Mouse (Mus musculus): ENCODE results near the gene Wnt3a.
A peak's percentile ranks its signal among the peaks of the same experiment; 100 is the strongest.

Wnt3a gene

DNA sequence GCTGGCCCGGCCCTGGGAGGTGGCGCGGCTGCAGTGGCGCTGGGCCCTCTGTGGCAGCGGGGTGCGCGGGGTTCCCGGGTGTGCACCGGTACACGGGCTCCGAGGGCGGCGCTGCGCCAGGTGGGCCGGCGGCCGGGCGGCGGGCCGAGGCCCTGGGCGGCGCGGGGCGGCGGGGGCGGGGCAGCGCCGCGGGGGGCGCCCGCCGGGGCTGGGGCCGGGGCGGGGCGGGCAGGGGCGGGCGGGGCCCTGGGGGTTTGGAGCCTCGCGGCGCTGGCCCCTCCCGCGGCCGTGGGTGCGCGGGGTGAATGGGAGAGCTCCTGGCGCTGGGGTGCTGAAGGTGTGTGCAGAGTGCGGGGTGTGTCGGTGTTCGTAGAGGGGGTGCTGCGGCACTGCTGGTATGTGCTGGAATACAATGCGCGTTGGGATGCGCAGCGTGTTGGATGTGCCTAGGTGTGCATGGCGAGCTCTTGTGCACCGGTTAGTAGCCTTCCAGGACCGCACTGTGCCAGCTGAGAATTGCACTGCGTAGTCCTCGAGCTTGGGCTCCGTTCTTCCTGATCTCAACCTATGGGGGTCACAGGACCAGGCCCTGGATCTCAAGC, at the start of gene Wnt3a:
Gene Wnt3a (minus strand): TSS at position 51 of the 602 bp plus-strand sequence.
- no peak for DNase-seq

DNA sequence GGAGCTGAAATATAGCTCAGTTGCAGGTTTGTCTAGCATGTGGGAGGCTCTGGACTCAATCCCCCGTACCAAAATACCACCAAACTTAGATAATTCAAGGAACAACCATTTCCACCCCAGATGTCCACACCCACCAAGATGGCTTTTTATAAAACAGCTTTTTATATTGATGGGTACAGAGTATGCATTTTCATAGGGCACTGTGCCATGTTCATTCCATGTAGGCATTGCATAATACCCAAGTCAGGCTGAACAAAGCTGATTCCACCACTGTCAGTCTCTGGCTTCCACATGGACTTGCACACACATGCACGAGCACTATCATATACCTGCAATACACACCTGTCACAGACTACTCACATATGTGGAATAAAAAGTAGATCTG, 48.2 kb upstream of the Wnt3a start:
- DNase-seq, result no peak

DNA sequence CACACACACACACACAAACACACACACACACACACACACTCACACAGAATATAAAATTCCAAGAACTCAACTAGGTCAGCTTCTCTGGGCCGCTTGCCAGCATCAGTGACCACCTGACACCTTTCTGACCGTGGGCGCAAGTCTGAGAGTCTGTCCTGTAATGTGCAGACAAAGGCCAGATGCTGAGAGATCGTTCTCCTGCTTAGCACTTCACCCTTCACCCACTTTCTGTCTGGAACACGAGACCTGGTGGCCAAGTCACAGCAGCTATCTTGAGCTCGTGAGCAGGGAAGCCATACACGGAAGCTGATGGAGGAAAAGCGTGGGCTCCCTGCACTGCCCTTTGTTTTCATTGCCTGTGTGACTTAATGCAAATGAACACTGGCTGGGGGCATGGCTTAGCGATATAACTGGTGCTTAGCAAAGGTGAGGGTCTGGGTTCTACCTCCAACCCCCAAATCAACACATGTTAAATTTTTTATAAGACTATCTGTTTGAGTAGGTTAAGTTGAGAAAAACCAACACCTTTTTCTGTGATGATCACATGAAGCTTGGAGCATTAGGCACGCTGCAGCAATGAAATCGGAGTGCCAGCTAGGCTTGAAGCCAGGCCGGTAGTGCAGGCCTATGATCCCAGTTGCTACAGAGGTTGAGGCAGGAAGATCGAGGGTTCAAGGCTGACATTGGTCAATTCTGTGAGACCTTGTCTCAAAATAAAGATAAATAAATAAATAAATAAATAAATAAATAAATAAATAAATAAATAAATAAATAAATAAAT, 47.6 kb upstream of the Wnt3a start:
- DNase-seq, result peak; percentile 80

GRCm38 (mm10) chr11:59336381-59336780, 45.8 kb upstream of the Wnt3a start:
- no peak for DNase-seq

DNA sequence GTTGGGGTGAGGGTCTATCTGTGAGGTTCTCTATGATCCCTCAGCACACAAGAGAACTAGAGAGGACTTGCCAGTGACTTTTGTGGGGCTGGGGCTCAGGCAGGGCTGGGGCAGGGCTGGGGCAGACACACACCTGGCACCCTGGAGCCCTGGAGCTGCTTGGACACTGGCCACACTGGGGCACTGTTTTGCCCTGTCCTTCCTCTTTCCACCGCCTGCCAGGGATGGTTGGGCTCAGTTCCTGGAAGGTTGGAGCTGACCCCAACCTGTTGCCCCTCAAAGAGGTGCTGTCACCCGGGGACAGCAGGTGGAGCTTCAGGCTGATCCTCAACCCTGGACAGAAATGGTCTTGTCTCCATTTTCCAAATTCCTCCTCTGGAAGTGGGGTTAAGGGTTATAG, 45.4 kb upstream of the Wnt3a start:
- DNase-seq, result no peak

- DNase-seq, result no peak
These were observed 44.6 kb upstream of the Wnt3a start for GRCm38 (mm10) chr11:59335150-59335549.

GRCm38 (mm10) chr11:59332938-59333337, 42.4 kb upstream of the Wnt3a start:
- DNase-seq, result no peak

DNA sequence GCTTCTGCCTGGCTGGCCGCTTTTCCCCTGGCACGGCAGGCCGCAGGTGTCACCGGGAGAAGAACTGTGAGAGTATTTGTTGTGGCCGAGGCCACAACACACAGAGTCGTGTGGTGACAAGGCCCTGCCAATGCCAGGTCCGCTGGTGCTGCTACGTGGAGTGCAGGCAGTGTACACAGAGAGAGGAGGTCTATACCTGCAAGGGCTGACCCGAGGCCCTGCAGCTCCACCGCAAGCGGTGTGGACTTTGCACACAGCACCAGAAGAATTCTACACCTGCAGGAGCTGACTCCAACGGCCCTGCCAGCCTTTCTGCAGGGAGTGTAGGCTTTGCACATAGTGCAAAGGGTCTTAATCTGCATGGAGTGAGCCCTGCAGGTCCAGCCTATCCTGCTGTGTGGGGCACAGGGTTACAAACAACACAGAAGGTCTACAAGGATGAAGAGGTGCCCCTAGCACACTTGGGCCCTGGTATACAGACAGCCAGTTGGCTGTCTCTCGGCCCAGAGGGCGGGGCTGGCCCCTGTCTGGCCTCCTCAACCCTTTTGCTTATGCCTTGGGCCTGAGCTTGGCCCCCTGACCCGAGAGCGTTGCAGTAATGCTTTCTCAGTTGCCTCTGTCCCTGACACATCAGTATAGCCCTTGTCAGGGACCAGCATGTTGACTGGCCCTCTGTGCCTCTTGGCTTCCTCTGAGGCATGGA, 40.8 kb upstream of the Wnt3a start:
- DNase-seq, result no peak

DNA sequence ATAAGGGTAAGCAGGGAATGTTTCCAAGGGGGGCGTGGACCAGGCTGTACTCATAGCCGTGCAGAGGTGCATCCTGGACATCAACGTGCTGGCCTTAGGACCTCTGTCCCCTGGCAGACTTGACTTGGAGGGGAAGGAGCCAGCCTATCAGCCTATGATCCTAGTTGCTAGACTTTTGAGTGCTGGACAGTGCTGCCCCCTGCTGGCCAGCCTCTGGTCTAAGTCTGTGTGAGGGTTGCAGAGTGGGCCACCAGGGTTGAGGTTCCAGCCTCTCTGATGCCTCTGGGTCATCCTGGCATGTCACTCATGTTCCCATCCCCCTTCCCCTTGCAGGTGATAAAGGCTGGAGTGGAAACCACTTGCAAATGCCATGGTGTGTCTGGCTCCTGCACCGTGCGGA, 40.0 kb upstream of the Wnt3a start:
- peak; percentile 71 for DNase-seq

DNA sequence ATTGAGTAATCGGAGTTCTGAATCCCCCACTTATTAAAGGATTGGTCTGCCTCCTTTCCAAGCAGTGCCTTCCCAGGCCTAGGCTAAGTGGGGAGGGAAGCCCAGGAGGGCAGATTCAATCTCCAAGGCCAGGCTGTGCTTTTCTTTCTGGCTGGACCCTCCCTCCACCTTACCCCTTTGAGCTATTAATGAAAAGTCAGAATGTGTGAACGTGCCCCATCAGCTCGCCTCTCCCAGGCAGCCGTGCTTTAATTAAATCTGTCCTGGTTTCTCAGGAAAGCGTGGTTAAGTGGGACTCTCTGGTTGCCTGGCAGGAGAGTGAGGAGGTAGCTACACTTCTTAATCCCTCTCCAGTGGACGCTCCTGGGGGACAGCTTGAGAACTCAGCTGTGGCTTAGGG, 39.1 kb upstream of the Wnt3a start:
- DNase-seq, result no peak

- no peak for DNase-seq
These were observed 37.1 kb upstream of the Wnt3a start for GRCm38 (mm10) chr11:59327625-59328024.

GRCm38 (mm10) chr11:59324777-59325176, 34.2 kb upstream of the Wnt3a start:
- no peak for DNase-seq

DNA sequence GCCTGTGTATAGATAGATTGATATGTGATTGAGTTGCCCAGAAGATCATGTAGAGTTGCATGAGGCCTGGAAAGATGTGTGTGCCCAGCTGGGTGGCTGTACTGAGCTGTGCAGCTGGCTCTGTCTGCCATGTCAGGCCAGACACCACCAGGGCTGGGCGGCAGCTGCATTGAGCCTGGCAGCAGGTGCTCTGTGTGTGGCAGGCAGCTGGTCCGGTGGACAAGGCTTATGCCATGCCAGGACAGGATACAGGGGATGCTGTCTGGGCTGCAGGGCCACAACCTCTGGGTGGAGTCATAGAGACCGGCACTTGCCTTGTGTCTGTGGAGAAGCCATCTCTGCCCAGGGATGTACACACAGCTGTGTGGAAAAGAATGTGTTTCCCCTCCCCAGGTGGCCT, 32.4 kb upstream of the Wnt3a start:
- DNase-seq, result no peak

- no peak for DNase-seq
These were observed 26.0 kb upstream of the Wnt3a start for GRCm38 (mm10) chr11:59316517-59316916.

DNA sequence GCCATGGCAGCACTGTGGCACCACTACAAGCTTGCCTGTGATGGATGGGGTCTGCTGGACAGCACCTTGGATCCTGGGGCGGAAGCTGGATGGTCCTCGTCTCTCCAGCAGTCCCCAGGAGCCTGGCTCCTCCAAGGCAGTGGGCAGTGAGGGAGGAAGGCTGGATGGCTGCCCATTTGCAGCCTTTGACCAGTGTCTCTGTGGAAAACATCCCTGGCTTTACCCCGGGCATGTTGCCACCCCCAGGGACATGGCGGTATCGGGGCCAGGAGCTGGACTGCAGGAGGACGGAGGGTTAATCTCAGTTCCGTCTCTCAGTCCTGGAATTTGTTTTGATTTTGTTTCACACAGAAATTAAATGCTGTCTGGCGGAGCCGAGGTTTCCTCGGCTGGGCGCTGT, 23.4 kb upstream of the Wnt3a start:
- DNase-seq, result no peak

GRCm38 (mm10) chr11:59313029-59313811, 22.7 kb upstream of the Wnt3a start:
- no peak for DNase-seq

- no peak for DNase-seq
These were observed 21.9 kb upstream of the Wnt3a start for GRCm38 (mm10) chr11:59312501-59312900.

- no peak for DNase-seq
These were observed 21.5 kb upstream of the Wnt3a start for GRCm38 (mm10) chr11:59312060-59312459.

DNA sequence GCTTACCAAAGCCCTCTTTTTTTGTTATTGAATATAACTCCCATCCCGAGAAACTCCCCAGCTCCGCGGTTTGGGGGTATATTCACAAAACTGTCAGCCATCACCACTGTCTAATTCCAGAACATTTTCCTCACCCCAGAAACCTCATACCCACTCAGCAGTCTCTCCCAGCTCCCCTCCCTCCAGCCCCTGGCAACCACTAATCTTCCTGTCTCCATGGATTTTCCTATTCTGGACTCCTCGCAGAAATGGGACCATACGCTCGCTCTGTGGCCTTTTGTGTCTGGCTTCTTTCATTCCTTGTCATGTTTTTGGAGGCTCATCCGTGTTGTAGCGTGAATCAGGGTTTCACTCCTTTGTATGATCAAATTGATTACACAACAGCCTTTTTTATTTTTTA, 19.4 kb upstream of the Wnt3a start:
- DNase-seq, result no peak

DNA sequence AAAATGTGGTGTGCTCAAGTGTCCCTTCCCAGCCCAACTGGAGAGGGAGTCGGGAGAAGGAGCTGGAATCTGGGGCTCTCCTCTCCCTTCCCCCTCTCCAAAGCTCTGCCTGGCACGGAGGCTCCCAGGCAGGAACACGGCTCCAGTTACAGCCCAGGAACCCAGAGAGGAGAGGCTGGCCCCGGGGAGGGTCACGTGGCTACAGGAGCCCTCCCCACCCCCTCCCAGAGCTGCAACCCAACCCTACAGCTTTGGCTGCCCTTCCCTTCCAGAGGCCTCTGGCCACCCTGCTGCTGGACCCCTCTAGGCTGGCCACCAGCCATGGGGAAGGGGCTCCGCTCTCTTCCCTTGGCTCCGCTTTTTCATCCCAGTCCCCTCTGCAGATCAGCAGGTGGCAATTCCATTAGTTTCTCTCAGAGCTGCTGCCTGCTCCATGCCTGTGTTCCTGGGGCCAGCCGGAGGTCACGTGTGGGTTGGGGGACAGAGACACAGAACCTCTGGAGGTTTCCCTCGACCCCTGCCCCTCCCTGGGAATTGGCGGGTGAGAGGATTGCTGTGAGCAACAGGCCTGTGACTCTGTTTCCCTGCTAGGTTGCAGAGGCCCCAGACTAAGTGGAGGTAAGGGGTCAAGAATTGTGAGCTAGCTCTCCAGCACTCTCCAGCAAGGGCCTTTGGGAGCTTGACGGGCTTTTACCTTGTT, 18.7 kb upstream of the Wnt3a start:
- peak; percentile 37 for DNase-seq

DNA sequence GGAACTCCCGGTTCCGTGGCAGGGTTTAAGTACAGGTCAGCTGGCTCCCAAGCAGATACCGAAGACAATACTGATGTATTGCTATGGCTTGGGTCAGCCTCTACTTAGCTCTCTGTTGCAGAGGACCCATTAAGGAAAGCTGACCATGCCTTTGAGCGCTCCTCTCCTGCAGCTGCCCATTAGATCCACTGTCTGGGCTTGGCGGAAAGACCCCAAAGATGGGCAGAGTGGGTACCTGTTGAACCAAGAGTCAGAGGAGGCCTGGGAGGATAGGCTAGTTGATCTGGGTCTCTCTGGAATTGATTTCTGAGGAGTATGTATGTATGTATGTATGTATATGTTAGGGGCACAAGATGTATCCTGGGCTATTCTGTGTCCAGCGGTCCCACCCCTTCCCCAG, 18.1 kb upstream of the Wnt3a start:
- no peak for DNase-seq

DNA sequence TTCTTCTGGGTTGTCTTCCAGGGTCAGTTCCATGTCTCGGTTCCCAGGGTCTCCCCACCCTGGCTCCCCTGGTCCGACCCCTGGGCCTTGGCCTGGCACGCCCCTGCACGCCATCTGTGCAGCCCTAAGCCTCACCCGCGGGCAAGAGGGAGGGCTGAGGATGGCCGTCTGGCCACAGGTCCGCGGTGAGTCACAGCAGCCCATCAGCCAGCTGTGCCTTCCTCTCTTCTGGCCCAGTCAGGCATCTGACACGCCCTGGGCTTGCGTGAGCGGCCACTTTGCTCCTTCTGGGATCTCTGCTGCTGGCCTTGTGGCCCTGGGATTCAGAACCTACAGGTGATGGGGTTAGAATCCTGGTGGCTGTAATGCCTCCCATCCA, 17.6 kb upstream of the Wnt3a start:
- DNase-seq, result no peak

Measured in kidney, postnatal 14 days (tissue).